Mouse (Mus musculus): Measurements from ENCODE around the gene Lnp1. TPM values are rescaled to one million over a fixed set of nuclear protein-coding genes. Genes with fewer than 3 reads are reported as not detected.
"Not testable (repeated sequence)": the region's sequence is repeated elsewhere in the genome, so short reads cannot be mapped to it uniquely, and the experiment has no call there.

Lnp1 gene
- polyA plus RNA-seq (2012; rRNA removed): not detected in 2 replicates

DNA sequence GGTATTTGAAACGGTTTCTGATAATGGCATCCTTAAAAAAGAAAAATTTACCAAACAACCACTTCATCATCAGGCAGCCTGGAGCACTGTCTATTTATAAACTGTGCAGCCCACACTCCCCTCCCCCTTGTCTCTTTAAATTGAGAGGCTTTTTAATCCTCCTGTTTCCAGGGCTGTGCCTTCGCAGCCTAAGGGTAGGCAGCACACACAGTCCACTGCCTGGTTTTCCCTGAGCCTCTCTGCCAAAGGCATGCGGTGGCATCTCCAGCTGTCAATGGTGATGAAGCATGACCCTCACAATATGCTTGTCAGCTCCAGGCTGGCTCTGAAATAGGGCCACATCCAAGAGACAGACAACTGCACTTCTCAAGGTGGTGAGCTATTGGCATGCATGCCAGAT lies at the start of gene Lnp1:
Gene Lnp1 (minus strand): TSS at position 39 of the 400 bp plus-strand sequence.
- DNase-seq (ENCODE audit: low read depth): no peak

DNA sequence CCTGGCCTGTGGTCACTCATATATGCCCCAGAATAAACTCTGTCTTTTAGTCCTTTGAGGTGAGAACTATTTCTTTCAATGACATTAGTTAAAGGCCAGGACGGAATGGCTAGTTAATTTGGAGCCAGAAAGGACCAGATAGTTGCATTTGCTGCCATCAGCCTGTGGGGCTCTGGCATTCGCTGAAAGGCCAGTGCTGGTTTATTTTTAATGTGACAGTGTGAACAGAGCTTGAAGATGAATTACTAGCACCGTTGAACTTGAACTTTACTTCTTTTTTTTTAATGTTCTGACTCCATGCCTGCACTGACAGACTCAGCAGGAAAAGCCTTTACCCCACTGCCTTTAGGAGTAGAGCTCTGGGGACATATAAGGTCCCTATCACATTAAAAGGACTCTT lies 46.8 kb upstream of the Lnp1 start:
- DNase-seq (ENCODE audit: low read depth): no peak

DNA sequence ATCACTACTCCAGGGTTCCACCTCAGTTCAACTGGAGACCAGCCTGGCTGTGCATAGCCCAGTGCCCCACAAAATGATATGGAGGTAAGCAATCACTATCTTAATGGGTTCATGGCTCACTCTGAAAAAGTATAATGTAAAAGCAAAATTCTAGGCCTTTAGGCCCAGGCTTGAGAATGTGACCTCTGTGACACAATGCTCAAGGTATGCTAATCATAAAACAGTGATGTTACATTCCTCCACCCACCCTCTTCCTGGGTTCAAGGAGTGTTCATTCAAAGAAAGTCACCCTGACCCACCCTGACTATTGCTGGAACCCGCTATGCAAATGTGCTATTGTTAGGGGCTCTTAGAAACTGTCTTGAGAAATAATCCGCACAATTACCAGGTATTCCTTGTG lies 30.4 kb upstream of the Lnp1 start:
- not testable (repeated sequence) for DNase-seq (ENCODE audit: low read depth)

DNA sequence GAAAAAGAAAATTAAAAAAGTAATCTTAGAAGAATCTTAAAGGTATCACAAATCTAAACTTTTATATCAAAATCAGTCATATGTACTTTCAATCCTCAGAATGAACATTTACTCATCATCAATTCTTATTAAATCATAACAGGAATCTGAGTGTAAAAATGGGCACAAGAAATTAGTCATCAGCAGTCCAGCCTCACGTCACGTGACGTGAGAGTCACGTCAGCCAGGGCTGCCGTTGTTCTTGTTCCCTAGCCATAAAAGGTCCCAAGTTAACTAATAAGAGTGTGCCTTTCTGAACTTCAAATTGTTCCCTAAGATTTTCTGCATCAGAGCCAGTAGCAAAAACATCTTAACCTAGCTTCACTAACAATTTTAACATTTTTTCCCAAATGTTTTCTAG lies 21.2 kb upstream of the Lnp1 start:
- no peak for DNase-seq (ENCODE audit: low read depth)

DNA sequence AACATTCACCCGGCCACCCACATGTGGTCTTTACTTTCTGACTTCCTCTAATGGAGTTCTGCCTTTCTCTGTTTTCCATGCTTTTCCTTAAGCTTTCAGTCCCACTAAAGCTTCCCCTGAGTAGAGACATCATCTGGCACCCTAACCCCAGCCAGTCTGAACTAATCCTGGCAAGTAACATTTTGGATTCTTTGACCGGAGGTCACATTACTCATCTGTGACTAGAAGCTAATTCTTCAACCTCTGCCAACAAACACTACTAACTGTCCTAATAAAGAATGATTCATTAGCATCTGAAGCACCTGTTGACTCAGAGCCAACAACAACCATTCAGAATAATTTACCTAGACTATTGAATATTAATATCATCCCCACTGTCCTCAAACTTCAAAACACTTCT lies 14.5 kb upstream of the Lnp1 start:
- DNase-seq (ENCODE audit: low read depth): peak; percentile 87

DNA sequence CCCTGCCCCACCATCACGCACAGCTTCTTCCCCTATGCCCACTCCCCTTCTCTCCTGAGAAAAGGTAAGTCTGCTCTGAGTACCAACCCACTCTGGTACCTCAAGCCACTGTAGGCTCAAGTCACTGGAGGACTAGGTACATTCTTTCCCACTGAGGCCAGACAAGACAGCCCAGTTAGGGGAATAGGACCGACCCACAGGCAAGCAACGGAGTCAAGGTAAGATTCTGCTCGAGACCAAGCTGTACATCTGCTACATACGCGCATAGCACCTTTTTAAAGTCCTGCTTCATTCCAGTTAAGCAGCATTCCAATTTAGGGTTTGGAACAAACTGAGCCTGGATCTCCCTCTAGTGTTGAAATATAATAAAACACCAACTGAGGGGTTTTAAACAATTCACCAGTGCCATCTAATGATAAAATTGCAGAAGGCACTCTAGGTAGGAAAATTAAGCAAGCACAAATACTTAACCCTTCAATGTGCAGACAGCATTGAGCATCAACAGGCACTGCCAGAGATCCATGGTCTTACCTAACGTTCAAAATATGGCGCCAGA lies 7.7 kb downstream of the Lnp1 start:
- peak; percentile 36 for DNase-seq (ENCODE audit: low read depth)

DNA sequence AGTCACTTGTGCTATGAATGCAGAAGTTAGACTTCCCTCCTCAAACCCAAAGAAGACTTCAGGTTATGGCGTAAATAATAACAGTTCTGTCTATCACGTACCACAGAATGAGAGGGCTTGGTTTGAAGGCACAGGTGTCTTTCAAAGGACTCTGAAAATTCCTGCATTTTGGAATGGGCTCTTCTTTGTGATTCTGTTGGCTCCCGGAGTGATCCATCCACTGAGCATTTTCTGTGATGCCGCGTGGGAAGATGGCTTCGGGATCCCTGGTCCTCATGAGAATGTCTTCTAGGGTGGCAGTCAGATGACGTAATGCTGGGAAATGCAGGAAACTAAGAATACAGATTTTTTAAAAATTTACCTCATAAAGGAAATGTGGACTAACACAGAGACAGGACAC lies 10.6 kb downstream of the Lnp1 start:
- DNase-seq (ENCODE audit: low read depth): no peak

DNA sequence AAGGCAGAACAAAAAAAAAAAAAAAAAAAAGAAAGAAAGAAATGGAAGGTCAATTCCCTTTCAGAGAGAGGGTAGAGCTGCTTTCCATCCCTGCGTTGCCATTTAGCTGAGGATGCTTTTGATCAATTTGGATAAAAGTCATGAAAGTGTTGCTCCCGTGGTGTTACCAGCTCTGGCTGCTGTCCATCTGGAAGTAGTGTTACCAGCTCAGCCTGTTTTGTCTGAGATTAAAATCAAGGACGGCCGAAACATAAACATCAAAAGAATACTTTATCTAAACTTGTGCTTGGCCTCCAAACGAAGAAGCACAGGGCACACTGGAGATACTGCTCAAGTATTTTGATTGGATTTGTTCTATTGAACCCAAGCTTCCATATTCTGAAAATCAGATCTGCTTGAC lies 18.9 kb downstream of the Lnp1 start:
- no peak for DNase-seq (ENCODE audit: low read depth)

DNA sequence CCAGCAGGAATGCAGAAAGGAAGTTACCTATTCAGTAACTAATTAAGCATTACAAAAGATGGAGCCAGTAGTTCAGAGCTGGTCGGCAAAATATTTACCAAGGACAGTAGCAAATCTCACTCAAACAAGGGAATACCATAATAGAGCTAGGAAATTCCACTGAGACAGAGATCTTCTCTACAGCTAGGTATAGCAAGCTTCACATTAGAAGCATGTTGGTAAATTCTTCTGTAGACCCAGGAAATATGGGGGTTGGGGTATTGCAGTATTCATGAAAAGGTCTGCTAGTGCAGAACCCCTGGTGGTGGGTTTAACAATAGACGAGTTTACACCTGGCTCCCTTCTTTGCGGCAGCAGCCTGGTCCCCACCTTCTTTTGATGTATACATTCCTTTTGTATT lies 25.7 kb downstream of the Lnp1 start:
- DNase-seq (ENCODE audit: low read depth): not testable (repeated sequence)

DNA sequence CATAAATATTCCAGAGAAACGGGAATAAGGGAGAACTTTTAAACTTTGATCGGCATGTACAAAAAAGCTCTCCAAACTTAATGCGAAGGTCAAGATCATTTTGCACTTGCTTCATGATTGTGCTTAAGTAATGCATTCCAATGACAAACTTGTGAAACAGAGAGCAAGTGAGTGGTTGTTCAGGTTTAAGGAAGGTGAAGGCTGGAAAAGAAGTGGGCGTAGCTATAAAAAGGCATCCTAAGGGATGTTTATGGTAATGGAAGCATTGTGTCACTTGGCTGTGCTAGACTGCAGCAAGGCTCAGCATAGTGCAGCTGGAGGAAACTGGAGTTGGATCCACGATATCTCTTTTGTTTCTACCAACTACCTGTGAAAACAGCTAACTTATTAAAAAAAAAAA lies 36.3 kb downstream of the Lnp1 start:
- DNase-seq (ENCODE audit: low read depth): peak; percentile 88

DNA sequence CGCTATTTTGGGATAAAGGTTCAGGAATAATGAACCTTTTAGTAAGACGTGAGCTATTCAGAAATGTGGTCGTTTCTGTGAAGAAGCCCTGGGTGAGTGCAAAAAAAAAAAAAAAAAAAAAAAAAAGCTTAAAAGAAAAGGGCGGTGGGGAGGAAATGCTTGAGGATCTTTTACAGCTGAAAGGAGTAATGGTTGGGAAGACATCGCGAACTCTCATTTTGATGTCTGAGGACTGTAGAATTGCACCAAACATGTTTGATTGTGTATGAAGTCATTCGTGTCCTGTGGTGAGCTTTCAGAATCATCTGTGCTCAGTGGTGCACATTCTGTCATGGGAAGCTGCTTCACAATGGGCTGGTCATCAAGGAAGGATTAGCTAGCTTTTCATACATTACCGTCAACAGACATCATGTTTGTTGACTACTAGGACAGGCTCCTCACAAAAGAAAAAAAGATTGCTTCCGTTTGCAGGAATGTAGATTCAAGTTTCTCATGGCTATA lies 41.2 kb downstream of the Lnp1 start:
- DNase-seq (ENCODE audit: low read depth): no peak

DNA sequence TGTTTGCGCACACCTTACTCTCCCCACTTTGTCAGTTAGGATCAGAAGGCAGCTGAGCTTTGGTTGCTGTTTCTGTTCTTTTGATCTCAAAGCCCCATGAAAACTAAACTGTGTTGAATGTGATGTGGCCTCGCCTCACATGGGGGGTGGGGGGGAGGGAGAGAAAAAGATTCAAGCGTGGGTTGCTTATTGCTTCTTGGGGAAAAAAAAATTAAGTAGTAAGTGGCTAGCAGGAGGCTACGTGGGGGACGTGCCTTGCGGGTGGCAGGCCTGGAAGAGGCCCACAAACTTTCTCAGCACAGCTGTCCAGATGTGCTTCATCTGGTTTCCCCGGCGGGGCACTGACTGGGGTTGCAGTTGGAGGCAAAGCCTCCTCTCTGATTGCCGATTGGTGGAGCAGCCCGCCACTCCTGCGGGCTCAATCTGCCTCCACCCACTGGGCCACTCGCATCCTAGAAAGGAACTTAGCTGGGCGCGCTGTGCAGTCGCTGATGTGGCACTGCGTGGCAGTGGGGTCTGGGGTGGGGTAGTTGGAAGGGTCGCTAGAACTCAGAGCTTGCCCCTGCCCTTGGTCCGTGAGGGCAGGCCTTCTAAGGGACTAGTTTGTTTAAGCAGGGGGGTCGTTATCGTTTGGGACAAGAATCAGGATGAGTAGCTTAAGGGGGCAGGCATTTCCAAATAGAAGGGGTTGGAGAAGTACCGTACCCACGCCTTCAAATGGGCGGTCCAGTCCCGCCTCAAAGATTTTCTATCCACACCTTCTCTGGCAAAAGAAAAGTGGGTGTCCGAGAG lies 41.8 kb downstream of the Lnp1 start, which contains the start of gene Tmem45a:
Gene Tmem45a (minus strand): TSS at position 343 of the 792 bp plus-strand sequence.
- DNase-seq (ENCODE audit: low read depth): no peak

DNA sequence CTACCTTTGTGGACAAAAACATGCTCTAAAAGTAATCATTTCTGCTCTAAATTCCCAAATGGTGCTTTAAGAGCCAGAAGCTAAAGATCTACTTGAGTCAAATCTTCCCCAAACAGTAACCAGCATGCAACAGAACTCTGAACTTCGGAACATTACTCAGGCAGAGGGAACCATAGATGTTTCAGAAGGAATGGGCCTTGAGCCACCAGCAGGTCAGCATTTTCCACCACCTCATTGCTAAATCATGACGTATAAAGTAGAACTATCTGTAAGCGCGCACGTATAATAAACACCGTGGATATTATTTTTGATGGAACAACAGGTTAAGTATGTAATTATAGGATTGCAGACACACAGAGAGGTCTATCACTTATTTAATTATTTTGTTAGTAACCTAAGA lies 43.0 kb downstream of the Lnp1 start:
- no peak for DNase-seq (ENCODE audit: low read depth)

DNA sequence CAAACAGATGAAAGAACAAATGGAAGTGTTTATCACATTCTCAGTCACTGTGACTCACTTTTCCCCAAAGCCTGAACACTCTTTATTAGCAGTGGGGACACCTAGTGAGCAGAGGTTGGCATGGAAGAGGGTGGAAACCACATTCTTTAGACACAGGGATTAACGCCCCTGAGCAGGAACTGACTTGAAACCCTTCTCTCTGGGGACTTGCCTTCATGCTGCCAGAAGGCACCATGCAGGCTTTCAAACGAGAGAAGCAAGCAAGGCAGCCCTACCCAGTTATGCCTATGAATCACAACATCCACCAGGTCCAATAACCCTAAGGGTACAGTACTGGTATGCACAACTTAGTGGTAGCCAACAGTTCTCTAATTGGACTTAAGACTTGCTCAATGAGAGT lies 54.5 kb downstream of the Lnp1 start:
- peak; percentile 80 for DNase-seq (ENCODE audit: low read depth)

DNA sequence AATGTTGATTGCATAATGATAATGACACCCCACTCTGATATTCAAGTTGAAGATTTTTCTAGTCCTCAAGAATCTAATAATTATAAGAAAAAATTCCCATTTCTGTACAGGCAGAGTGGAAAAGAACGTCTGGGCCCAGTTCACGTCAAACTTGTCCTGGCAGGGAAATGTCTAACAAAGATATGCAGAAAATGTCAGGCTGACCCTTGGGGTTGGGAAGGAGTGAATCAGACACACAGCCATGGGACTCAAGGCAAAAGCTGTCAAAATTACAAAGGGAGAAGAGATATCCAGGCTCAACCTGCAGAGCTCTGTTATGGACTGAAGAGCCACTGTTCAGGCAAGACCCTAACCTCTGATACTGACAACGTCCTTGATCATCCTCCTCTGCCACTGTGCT lies 57.4 kb downstream of the Lnp1 start:
- DNase-seq (ENCODE audit: low read depth): no peak

DNA sequence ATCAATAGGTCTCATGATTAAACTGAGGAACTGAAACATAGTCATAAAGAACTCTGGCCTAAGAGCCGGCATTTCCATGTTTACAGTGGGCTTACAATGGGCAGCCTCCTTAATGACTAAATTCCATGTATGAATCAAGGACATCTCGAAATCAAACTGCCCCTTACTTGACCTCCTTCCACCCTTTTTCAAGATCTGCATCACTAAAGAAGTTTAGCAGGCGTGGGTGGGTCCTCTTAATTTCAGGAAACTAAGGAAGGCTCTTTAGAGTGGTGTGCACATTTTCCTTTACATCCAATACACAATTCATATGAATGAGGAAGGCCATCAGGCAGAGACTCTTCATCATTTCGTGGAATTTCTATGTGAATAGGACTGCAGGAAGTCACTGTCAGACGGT lies 59.5 kb downstream of the Lnp1 start:
- DNase-seq (ENCODE audit: low read depth): no peak

DNA sequence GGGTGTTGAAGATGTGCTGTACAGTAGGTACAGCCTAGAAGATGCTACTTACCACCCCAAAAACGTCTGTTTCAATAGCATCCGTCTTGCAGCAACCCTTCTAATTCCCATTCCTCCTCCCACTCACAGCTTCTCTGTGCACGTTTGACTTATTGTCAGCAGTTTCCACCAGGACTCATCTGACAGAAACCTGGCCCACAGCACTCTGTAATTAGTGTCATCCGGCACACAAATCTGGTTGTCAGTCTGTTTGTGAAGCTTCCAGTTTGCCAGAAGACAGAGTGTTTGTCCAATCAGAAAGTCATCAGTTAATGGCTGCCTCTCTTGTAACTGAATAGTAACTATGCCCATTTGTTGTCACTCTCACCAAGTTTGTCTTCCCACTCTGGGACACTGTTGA lies 60.3 kb downstream of the Lnp1 start:
- no peak for DNase-seq (ENCODE audit: low read depth)

Other genes with a start within 250 kb of the Lnp1 start
- 82.9 and 135 TPM in 2 replicates for gene Tfg, start 210.6 kb downstream of the Lnp1 start, polyA plus RNA-seq (2012; rRNA removed)
- 0.72 and 2.6 TPM in 2 replicates for gene Adgrg7, start 132.2 kb downstream of the Lnp1 start, polyA plus RNA-seq (2012; rRNA removed)
- gene Tmem45a, start 41.9 kb downstream of the Lnp1 start, polyA plus RNA-seq (2012; rRNA removed): 4.0 and 4.4 TPM in 2 replicates
- not detected in 2 replicates for gene Tmem45a2, start 143.3 kb upstream of the Lnp1 start, polyA plus RNA-seq (2012; rRNA removed)
- 13.0 and 13.5 TPM in 2 replicates for gene Tomm70a, start 193.6 kb upstream of the Lnp1 start, polyA plus RNA-seq (2012; rRNA removed)
- gene Nit2, start 239.3 kb upstream of the Lnp1 start, polyA plus RNA-seq (2012; rRNA removed): 18.7 and 25.9 TPM in 2 replicates

Measured in gonadal fat pad, adult 2 months (tissue).